Mouse (Mus musculus) retina, postnatal 7 days (tissue): Measurements from ENCODE around the gene Kank3.
"Not testable (repeated sequence)": the region's sequence is repeated elsewhere in the genome, so short reads cannot be mapped to it uniquely, and the experiment has no call there.

Experiments used
- DNase-seq: peaks from one replicate; pipeline ENCODE4 v3.0.0-alpha.2; 2012; ENCODE audit warnings: low read depth, low spot score

Kank3 gene

GRCm38 (mm10) chr17:33807181-33807888 lies 3.0 kb upstream of the Kank3 start:
- no peak for DNase-seq

- DNase-seq = no peak
Measured at GRCm38 (mm10) chr17:33808192-33808591, 2.1 kb upstream of the Kank3 start.

- no peak for DNase-seq
Measured at GRCm38 (mm10) chr17:33811142-33811516, 810 bp downstream of the Kank3 start.

GRCm38 (mm10) chr17:33812475-33812874 lies 2.2 kb downstream of the Kank3 start:
- DNase-seq = no peak

- DNase-seq = no peak
Measured at GRCm38 (mm10) chr17:33812990-33813389, 2.7 kb downstream of the Kank3 start.

GRCm38 (mm10) chr17:33815399-33815798 lies 5.1 kb downstream of the Kank3 start:
- no peak for DNase-seq

- DNase-seq = no peak
Measured at GRCm38 (mm10) chr17:33816612-33817011, 6.3 kb downstream of the Kank3 start.

- DNase-seq = peak; percentile 89
Measured at GRCm38 (mm10) chr17:33817184-33817968, 7.1 kb downstream of the Kank3 start.

- DNase-seq = no peak
Measured at GRCm38 (mm10) chr17:33817969-33818643, 7.8 kb downstream of the Kank3 start.

- no peak for DNase-seq
Measured at GRCm38 (mm10) chr17:33822436-33822959, 12.2 kb downstream of the Kank3 start.

GRCm38 (mm10) chr17:33823171-33823570 lies 12.9 kb downstream of the Kank3 start:
- not testable (repeated sequence) for DNase-seq

- DNase-seq = peak; percentile 96
Measured at GRCm38 (mm10) chr17:33824084-33824996, 14.0 kb downstream of the Kank3 start, which contains the start of the genes Rps28 and Ndufa7. Rps28 (minus strand) TSS chr17:33824562. Ndufa7 (plus strand) TSS chr17:33824572.

GRCm38 (mm10) chr17:33824997-33825330 lies 14.6 kb downstream of the Kank3 start:
- not testable (repeated sequence) for DNase-seq

GRCm38 (mm10) chr17:33825462-33825861 lies 15.1 kb downstream of the Kank3 start:
- DNase-seq = no peak

- DNase-seq = peak; percentile 62
Measured at GRCm38 (mm10) chr17:33826850-33827249, 16.5 kb downstream of the Kank3 start.

- no peak for DNase-seq
Measured at GRCm38 (mm10) chr17:33828892-33829291, 18.6 kb downstream of the Kank3 start.

GRCm38 (mm10) chr17:33829561-33829960 lies 19.2 kb downstream of the Kank3 start:
- DNase-seq = no peak

GRCm38 (mm10) chr17:33842966-33843795 lies 32.9 kb downstream of the Kank3 start, which contains the start of gene Cd320:
Cd320 (plus strand) TSS chr17:33843091.
- peak; percentile 89 for DNase-seq

- no peak for DNase-seq
Measured at GRCm38 (mm10) chr17:33844196-33844595, 33.9 kb downstream of the Kank3 start.

GRCm38 (mm10) chr17:33848139-33848538 lies 37.8 kb downstream of the Kank3 start:
- no peak for DNase-seq
